Mouse (Mus musculus): ENCODE results near the gene Dlx5.

DNA sequence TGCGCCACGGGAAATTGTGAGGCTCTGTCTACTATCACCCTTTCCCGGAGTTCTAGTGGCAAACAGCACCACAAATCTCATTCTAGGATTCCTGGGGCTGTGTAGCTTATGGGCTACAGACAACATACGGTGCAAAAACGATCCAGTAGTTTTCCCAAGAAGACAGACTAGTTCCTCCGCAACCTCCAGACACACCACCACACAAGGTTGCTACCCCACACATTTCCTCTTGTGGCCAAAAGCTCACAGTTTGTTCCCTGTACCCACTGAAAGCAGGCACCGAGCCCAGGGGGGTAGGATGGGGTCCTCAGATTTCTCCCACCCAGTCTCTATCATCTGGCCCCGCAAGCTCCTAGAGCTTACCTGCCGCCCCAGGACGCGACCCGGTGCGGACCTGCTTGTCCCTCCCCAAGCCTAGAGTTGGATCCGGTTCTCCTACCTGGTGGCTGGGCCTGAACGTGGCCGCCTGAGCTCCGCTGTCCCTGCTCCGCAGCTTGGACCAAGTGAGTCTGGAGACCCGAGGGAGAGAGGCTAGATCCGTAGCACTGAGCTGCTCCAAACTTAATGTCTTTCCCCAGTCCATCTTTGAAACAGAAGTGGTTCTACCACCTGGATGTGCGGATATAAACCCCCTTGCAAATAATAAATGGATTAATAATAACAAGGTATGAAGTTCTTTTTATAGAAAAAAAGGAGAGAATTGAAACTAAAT lies 20.6 kb downstream of the Dlx5 start:
- no peak for TF ChIP-seq CTCF (IDR thresholded peaks at IDR 0.05; ENCODE audit: control insufficient read depth, insufficient read depth, insufficient replicate concordance, low read depth, low read length)
- TF ChIP-seq POLR2A (IDR thresholded peaks at IDR 0.05; ENCODE audit: control insufficient read depth, low read depth, low read length) = no peak
